In the genomic region with DNA sequence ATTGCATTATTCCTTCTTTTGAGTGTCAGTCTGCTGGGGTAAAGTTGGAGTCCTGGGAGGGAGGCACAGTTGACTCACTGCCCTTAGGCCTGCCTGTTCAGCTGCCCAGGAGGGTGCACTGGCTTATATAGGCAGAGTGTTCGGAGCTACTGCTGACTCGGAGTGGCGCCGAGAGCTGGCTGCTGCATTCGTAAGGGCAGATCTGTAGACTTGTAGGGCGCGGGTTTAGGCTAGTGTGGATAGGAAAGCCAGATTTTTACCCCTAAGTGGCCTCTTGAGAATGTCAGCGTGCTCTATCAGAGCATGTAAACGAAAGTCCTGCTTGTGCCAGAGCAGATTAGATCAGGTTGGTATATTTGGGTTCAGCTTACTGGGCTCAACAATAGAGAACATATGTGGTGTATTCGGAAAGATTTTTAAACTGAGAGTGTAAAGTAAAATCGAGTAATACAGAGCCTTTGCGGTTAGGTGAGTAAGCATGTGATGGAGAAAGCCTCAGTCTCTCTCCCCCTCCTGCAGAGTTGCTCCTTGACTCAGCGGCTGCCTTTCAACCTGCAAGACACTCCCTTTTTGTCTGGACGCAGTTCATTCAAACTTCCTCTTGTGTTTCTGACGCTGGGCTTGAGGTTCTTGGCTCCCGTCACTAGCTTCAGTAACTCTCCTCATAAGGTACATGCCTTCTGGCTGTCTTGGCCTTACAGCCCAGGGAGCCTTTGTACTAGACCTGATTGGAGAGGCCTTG, we compare ENCODE assay signal across 9 mouse cellular contexts. TPM values are rescaled to one million over a fixed set of nuclear protein-coding genes. Genes with fewer than 3 reads are reported as not detected.
DNase-seq lines count a peak whose midpoint lies in the region; ATAC-seq and TF ChIP-seq lines count a peak whose summit lies in the region.
"Had no signal": no experiment of that assay in that cellular context is flagged by ENCODE, and none has a peak within 500 bp of the region (broad histone marks: within the 10 kb centered on the region; RNA-seq: fewer than 3 reads in every experiment).

No protein-coding gene starts in this region.

- no peaks in the 10 kb centered on the region for H3K27me3 ChIP-seq in hindbrain, embryonic 11.5 days (ENCODE audit: control insufficient read depth, insufficient read depth, low read length)
- H3K27me3 ChIP-seq: midbrain, embryonic 12.5 days had no signal

- no peak overlapping the region for H3K4me3 ChIP-seq in layer of hippocampus, adult 2 months
- H3K4me3 ChIP-seq in hindbrain, embryonic 11.5 days (ENCODE audit: low read depth, low read length) = no peak overlapping the region
- H3K4me3 ChIP-seq: forebrain, embryonic 10.5 days; midbrain, embryonic 12.5 days had no signal

- H3K4me2 ChIP-seq in hindbrain, embryonic 11.5 days (replicated peaks; ENCODE audit: low read depth, low read length) = no peak overlapping the region
- H3K4me2 ChIP-seq: midbrain, embryonic 12.5 days had no signal

- H3K27ac ChIP-seq in layer of hippocampus, adult 2 months = 0 out of 2 replicates have a peak overlapping the region, but pooled peaks have one; percentile 1
- H3K27ac ChIP-seq in hindbrain, embryonic 11.5 days (ENCODE audit: low read depth, low read length) = no peak overlapping the region
- H3K27ac ChIP-seq: forebrain, embryonic 10.5 days; midbrain, embryonic 12.5 days had no signal

- WGBS in hindbrain, embryonic 11.5 days = 51% methylated on average over 16 of the region's 16 CpGs

- H3K9ac ChIP-seq in hindbrain, embryonic 11.5 days (ENCODE audit: low read depth, low read length) = no peak overlapping the region
- H3K9ac ChIP-seq: midbrain, embryonic 12.5 days had no signal

- H3K36me3 ChIP-seq in hindbrain, embryonic 11.5 days (ENCODE audit: control insufficient read depth, insufficient read depth, low read length) = no peaks in the 10 kb centered on the region
- H3K36me3 ChIP-seq: forebrain, embryonic 10.5 days; midbrain, embryonic 12.5 days had no signal

- no peaks in the 10 kb centered on the region for H3K9me3 ChIP-seq in hindbrain, embryonic 11.5 days (ENCODE audit: control insufficient read depth, low read length)
- H3K9me3 ChIP-seq: forebrain, embryonic 10.5 days; midbrain, embryonic 12.5 days had no signal

- ATAC-seq in granulocyte monocyte progenitor cell, adult 5-6 weeks (replicated peaks; ENCODE audit: poor library complexity, severe bottlenecking) = peak; percentile 73
- no peak for ATAC-seq in hindbrain, embryonic 11.5 days (ENCODE audit: low FRiP score)

- no peaks in the 10 kb centered on the region for H3K4me1 ChIP-seq in hindbrain, embryonic 11.5 days (replicated peaks; ENCODE audit: control insufficient read depth, insufficient read depth, low read length)

- DNase-seq in layer of hippocampus, adult 2 months (ENCODE audit: low spot score in 2 of 2) = no peak
- DNase-seq in layer of hippocampus, postnatal 14 days (ENCODE audit: low spot score in 2 of 2) = no peak
- peak; percentile 54 for DNase-seq in ZHBTc4 (ENCODE audit: low read depth, low spot score)
- peak; percentile 14 for DNase-seq in naive thymus-derived CD4-positive, alpha-beta T cell, adult 2 months (ENCODE audit: low read depth)
- no peak for DNase-seq in hindbrain, embryonic 11.5 days (ENCODE audit: low spot score)
- DNase-seq in spleen, adult 12 weeks (ENCODE audit: low spot score) = no peak

- TF ChIP-seq CTCF in layer of hippocampus, adult 2 months (conservative IDR thresholded peaks at IDR 0.05) = no peak

RNA-seq across cellular contexts. Expression of gene Sh3bgrl2, which starts 15.9 kb away (rescaled TPM):
- total RNA-seq in layer of hippocampus, adult 2 months (2021) = 10 to 100 TPM; 26.1 to 28.7 TPM
- total RNA-seq in layer of hippocampus, postnatal 14 days (2021) = 10 to 100 TPM; 24.5 to 28.0 TPM
- not detected in 2 replicates for total RNA-seq in granulocyte monocyte progenitor cell, adult 5-6 weeks (2014; fragmentation: Nextera tagmentation)
- 0.09 TPM in 1 of 2 replicates, not detected in the other for total RNA-seq in granulocyte monocyte progenitor cell, adult 5-6 weeks (2017)
- polyA plus RNA-seq in hindbrain, embryonic 11.5 days (2014; fragmentation: Nextera tagmentation; extraction: Ambion mirVana) = 7.3 and 8.9 TPM in 2 replicates

Comparison
In these comparisons a context has a peak if more than half of its experiments do, and no peak if none do; other contexts are left out.
1. DNase-seq: peak in ZHBTc4 (single experiment) and naive thymus-derived CD4-positive, alpha-beta T cell, adult 2 months (single experiment); none in layer of hippocampus, adult 2 months (0 of 2), layer of hippocampus, postnatal 14 days (0 of 2), hindbrain, embryonic 11.5 days (single experiment) and spleen, adult 12 weeks (single experiment).
2. RNA of gene Sh3bgrl2, which starts 15.9 kb away (total RNA-seq): 26.1 to 28.7 TPM in layer of hippocampus, adult 2 months and 24.5 to 28.0 TPM in layer of hippocampus, postnatal 14 days; 0.09 TPM in granulocyte monocyte progenitor cell, adult 5-6 weeks; every median in the first group is over 10 times any median in the second.